Mouse (Mus musculus) lung, postnatal 0 days (tissue): ENCODE measurements around the gene Epm2a.

ENCODE experiments used
- CTCF ChIP-seq: IDR thresholded peaks from 2 replicates; pipeline ENCODE4 v1.5.1; 2016; ENCODE audit warnings: antibody characterized with exemption, mild to moderate bottlenecking
- EP300 ChIP-seq: IDR thresholded peaks from 2 replicates; pipeline ENCODE4 v1.6.1; 2016; ENCODE audit warnings: antibody characterized with exemption, mild to moderate bottlenecking, control low read depth

- TF ChIP-seq CTCF, result no peak
- no peak for TF ChIP-seq EP300
These were observed 37.7 kb upstream of the Epm2a start for GRCm38 (mm10) chr10:11305365-11306053.
